23 mouse cellular contexts compared by ENCODE assay signal in genomic region chr2:47775766-47776165, GRCm38 (mm10).
"Had no signal": no experiment of that assay in that cellular context is flagged by ENCODE, and none has a peak within 500 bp of the region (broad histone marks: within the 10 kb centered on the region; RNA-seq: fewer than 3 reads in every experiment).

No protein-coding gene starts in this region.

- DNase-seq: forebrain, postnatal 0 days; gastrocnemius, postnatal 14 days; gastrocnemius, postnatal 36 days; heart, adult 11 months; heart, adult 2 months; heart, postnatal 14 days; heart, postnatal 36 days; kidney, adult 18-20 months; kidney, adult 8-10 months; kidney, postnatal 10 days; kidney, postnatal 25 days; kidney, postnatal 4 days; liver; liver, embryonic 13.5 days; liver, postnatal 0 days had no signal

- H3K27ac ChIP-seq: heart, adult 2 months; heart, embryonic 13.5 days; heart, embryonic 15.5 days; hindbrain, embryonic 13.5 days; hindbrain, embryonic 15.5 days; hindbrain, postnatal 0 days; limb, embryonic 10.5 days; limb, embryonic 12.5 days; liver, embryonic 13.5 days; liver, embryonic 15.5 days had no signal

- H3K4me3 ChIP-seq: heart, adult 2 months; heart, embryonic 13.5 days; heart, embryonic 15.5 days; hindbrain, embryonic 13.5 days; hindbrain, embryonic 15.5 days; limb, embryonic 10.5 days; limb, embryonic 12.5 days; liver, embryonic 13.5 days; liver, embryonic 15.5 days had no signal
